Mouse (Mus musculus) small intestine, adult 2 months (tissue): ENCODE data around the gene Tnn.

Source experiments
- CTCF ChIP-seq: fragments of 200-500 bp; IDR thresholded peaks from 2 replicates; pipeline ENCODE4 v1.5.1; 2012; ENCODE audit warnings: low read depth, mild to moderate bottlenecking, control low read depth, inconsistent platforms, low read length, moderate library complexity, mixed read lengths; ENCODE audit not compliant: insufficient replicate concordance, insufficient read length; ENCODE audit errors: extremely low read depth
- POLR2A ChIP-seq: fragments of 200-500 bp; IDR thresholded peaks from 2 replicates; pipeline ENCODE4 v1.6.1; 2012; ENCODE audit warnings: low read depth, mild to moderate bottlenecking, control low read depth, inconsistent platforms, low read length, moderate library complexity

DNA sequence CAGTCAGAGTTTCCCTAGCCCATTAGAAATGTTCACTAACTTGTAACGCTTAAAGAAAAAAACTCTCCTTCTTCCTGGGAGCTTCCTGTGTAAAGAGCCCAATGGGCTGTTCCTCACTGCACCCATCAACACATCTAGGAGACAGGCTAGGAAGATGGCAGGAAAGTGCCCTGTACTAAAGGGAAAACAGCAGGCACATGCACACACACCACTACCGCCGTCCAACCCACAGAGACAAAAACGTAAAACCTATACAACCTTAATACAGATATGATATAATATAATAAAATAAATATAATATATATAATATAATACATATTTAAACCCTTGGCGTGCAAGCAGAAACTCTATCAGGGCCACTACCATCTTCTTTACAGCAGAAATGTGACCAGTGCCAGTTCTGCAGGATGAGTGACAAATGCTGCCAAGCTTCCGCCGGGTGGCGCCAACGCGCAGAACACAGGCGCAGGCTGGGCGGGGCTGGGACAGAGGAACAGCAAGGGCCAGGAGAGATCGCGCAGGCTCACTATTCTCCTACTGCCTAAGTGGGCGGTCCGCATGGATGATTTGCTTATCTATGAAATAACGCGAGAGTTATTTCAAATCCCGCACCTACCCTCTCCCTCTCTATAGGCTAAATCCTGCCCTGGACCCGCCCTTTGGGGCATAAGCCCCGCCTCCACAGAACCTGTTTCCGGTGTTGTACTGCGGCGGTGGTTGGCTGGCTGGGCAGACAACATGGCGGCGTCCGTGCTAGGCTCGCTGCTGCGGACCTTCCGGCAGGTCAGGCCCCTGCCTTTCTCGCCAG, 41.4 kb upstream of the Tnn start, which contains the start of gene Mrps14:
- TF ChIP-seq CTCF (peak; percentile 80), POLR2A (peak; percentile 64; the same call in 1 of the 2 replicates)
